Comparison of ENCODE assay signal across 12 mouse cellular contexts in genomic region chr17:9760026-9760705, GRCm38 (mm10).
A peak's percentile ranks its signal among the peaks of the same experiment; 100 is the strongest.
DNase-seq lines count a peak whose midpoint lies in the region; ATAC-seq and TF ChIP-seq lines count a peak whose summit lies in the region.
"Had no signal": no experiment of that assay in that cellular context is flagged by ENCODE, and none has a peak within 500 bp of the region (broad histone marks: within the 10 kb centered on the region; RNA-seq: fewer than 3 reads in every experiment).

No protein-coding gene starts in this region.

- peaks cover 48% of the 10 kb centered on the region for H3K4me1 ChIP-seq in forebrain, embryonic 15.5 days
- peaks cover 34% of the 10 kb centered on the region for H3K4me1 ChIP-seq in hindbrain, embryonic 15.5 days (replicated peaks)

- no peak for DNase-seq in gastrocnemius, adult 2 months
- no peak for DNase-seq in gastrocnemius, adult 8-10 months (ENCODE audit: low spot score in 2 of 2)
- peak; percentile 38 for DNase-seq in brain, adult 2 months (ENCODE audit: low read depth, low spot score)
- no peak for DNase-seq in spleen, adult 18-20 months
- no peak for DNase-seq in B cell, adult 2 months
- no peak for DNase-seq in cerebellum, postnatal 10 days
- DNase-seq: cerebellum, adult 18-20 months; thymus, postnatal 25 days had no signal

- no peak for TF ChIP-seq CTCF in gastrocnemius, adult 2 months (IDR thresholded peaks at IDR 0.05)

- H3K27me3 ChIP-seq in forebrain, embryonic 15.5 days: no peaks in the 10 kb centered on the region
- H3K27me3 ChIP-seq in hindbrain, embryonic 15.5 days: no peaks in the 10 kb centered on the region
- H3K27me3 ChIP-seq: neural tube, embryonic 12.5 days had no signal

- peak overlapping the region; percentile 86 for H3K27ac ChIP-seq in gastrocnemius, adult 2 months
- H3K27ac ChIP-seq in forebrain, embryonic 15.5 days (replicated peaks): peak overlapping the region; percentile 54
- peak overlapping the region; percentile 70 for H3K27ac ChIP-seq in hindbrain, embryonic 15.5 days (replicated peaks)
- H3K27ac ChIP-seq: neural tube, embryonic 12.5 days had no signal

- WGBS in forebrain, embryonic 15.5 days: 34% methylated on average over 8 of the region's 8 CpGs
- 44% methylated on average over 8 of the region's 8 CpGs for WGBS in hindbrain, embryonic 15.5 days

- no peak overlapping the region for H3K4me3 ChIP-seq in gastrocnemius, adult 2 months
- no peak overlapping the region for H3K4me3 ChIP-seq in forebrain, embryonic 15.5 days
- H3K4me3 ChIP-seq in hindbrain, embryonic 15.5 days: no peak overlapping the region
- H3K4me3 ChIP-seq: neural tube, embryonic 12.5 days had no signal

- H3K9ac ChIP-seq in forebrain, embryonic 15.5 days (replicated peaks): no peak overlapping the region
- no peak overlapping the region for H3K9ac ChIP-seq in hindbrain, embryonic 15.5 days
- H3K9ac ChIP-seq: neural tube, embryonic 12.5 days had no signal

- intact Hi-C loops in gastrocnemius, adult 2 months (cut with DNase I): loop anchor here (10.0 kb wide), 1 partner anchor 275 kb away; no protein-coding TSS in a partner anchor

- no peak for ATAC-seq in forebrain, embryonic 15.5 days (replicated peaks)
- no peak for ATAC-seq in hindbrain, embryonic 15.5 days (ENCODE audit: low FRiP score, low read depth)
- ATAC-seq: CD4-positive, CD25-positive, alpha-beta regulatory T cell, adult 4 months had no signal

- H3K36me3 ChIP-seq in forebrain, embryonic 15.5 days: no peaks in the 10 kb centered on the region
- H3K36me3 ChIP-seq in hindbrain, embryonic 15.5 days: no peaks in the 10 kb centered on the region
- H3K36me3 ChIP-seq: neural tube, embryonic 12.5 days had no signal

- no peaks in the 10 kb centered on the region for H3K9me3 ChIP-seq in forebrain, embryonic 15.5 days
- H3K9me3 ChIP-seq in hindbrain, embryonic 15.5 days: no peaks in the 10 kb centered on the region
- H3K9me3 ChIP-seq: neural tube, embryonic 12.5 days had no signal

- H3K4me2 ChIP-seq in forebrain, embryonic 15.5 days (replicated peaks): no peak overlapping the region
- no peak overlapping the region for H3K4me2 ChIP-seq in hindbrain, embryonic 15.5 days
